Mouse (Mus musculus) bone marrow macrophage, adult 2 months (primary cell): ENCODE measurements around the gene Cpt2. TPM values are rescaled to one million over a fixed set of nuclear protein-coding genes. Genes with fewer than 3 reads are reported as not detected.

Experiments
- H3K27ac ChIP-seq: 2 replicates; pipeline ENCODE4 v1.5.1; 2012; ENCODE audit warnings: low read depth, low read length; ENCODE audit not compliant: insufficient read depth
- H3K4me1 ChIP-seq: 2 replicates; pipeline ENCODE4 v1.6.1; 2012; ENCODE audit warnings: low read length; ENCODE audit not compliant: control insufficient read depth, insufficient read depth
- H3K4me3 ChIP-seq: 2 replicates; pipeline ENCODE4 v1.5.1; 2012; ENCODE audit warnings: mild to moderate bottlenecking, low read length, moderate library complexity; ENCODE audit not compliant: insufficient read depth
- CTCF ChIP-seq: IDR thresholded peaks from 2 replicates; pipeline ENCODE4 v1.5.1; 2012; ENCODE audit warnings: low read depth, mild to moderate bottlenecking, low read length, moderate library complexity
- POLR2A ChIP-seq: IDR thresholded peaks from 2 replicates; pipeline ENCODE4 v1.6.1; 2012; ENCODE audit warnings: mild to moderate bottlenecking, low read depth, low read length, borderline replicate concordance
- polyA plus RNA-seq: library from polyadenylated mRNA; stranded (reverse); fragments of >200 nt; gene quantifications from 2 replicates; pipeline ENCODE4 v1.2.4, GENCODE M21; 2012; ENCODE audit not compliant: missing spikeins, insufficient read depth, insufficient read length

Cpt2 gene
- 19.8 and 27.6 TPM in 2 replicates for polyA plus RNA-seq

DNA sequence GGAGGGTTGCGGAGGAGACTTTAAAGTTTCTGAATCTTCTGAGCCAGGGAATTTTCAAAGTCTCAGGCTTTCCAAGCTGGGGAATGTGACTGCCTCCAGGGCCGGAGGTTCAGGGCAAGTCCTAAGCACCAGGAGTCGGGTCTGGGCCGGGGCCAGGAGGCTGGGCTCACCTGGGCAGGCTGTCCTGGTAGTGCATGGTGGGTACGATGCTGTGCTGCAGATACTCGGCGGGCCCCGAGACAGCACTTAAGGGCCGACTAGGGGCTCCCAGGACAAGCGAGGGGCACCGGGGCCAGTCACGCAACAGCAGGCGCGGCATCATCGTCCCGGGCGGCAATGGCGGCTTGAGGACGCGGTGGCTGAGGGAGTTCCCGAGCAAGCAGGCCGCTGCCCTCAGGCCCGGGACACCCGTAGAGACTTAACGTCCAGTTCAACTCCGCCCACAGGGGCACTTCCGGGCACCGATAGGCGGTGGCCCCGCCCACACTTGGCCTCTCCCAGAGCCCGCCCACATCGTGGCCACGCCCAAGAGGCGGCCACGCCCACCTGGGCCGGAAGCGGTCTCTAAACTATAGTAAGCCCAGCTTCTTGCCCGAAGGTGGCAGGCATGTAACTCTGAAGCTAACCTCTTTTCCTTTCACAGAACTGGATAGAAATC lies at the start of gene Cpt2:
TSS of gene Cpt2 (minus strand) at position 466 of the 658 bp plus-strand sequence.
- Histone ChIP-seq H3K4me1 (peaks cover 27% of the 10 kb centered on the region), H3K4me3 (peak within 1 kb of the TSS; percentile 94), H3K27ac (peak within 1 kb of the TSS; percentile 38)
- no peak for TF ChIP-seq CTCF
- TF ChIP-seq POLR2A, result no peak

DNA sequence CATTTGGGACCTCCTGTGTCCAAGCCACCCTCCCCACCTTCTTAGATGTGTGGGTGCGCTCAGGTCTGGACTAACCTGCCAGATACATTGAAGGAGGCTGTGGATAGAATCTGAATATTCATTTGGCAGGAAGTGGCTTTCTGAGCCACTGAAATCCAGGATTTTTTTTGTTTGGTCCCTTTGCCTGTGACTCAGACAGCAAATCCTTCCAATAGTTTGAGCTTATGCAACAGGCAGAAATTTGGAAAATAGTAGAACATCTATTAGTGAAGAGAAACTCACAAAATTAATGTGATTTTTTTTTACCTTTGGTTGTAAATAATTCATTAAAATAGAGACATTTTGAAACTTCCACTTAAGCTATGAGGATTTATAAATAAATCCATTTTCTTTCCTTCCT lies 47.8 kb upstream of the Cpt2 start:
- no peak overlapping the region for H3K4me3 ChIP-seq
- no peak overlapping the region for H3K27ac ChIP-seq
- TF ChIP-seq POLR2A, result no peak
- TF ChIP-seq CTCF, result no peak
- peaks cover 14% of the 10 kb centered on the region for H3K4me1 ChIP-seq

DNA sequence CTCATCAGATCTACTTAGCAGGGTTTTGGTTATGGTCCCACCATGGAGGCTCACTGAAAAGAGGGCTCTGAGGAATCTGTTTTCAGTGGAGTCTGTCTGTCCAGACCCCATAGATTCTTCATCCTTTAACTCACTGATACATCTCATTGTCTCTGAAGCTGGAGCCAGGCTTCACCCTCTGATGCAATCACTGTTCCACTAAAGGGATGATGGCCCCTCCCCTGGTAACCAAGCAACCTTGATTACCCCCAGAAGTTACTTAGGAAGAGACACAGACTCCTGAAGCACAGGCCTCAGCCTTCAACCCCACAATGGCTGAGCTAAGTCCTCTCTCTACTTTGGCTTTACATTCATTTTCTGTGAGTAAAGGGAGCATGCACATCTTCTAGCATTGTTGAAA lies 46.4 kb upstream of the Cpt2 start:
- H3K4me3 ChIP-seq, result no peak overlapping the region
- TF ChIP-seq POLR2A (no peak), CTCF (no peak)
- H3K4me1 ChIP-seq, result peaks cover 17% of the 10 kb centered on the region
- H3K27ac ChIP-seq, result no peak overlapping the region

DNA sequence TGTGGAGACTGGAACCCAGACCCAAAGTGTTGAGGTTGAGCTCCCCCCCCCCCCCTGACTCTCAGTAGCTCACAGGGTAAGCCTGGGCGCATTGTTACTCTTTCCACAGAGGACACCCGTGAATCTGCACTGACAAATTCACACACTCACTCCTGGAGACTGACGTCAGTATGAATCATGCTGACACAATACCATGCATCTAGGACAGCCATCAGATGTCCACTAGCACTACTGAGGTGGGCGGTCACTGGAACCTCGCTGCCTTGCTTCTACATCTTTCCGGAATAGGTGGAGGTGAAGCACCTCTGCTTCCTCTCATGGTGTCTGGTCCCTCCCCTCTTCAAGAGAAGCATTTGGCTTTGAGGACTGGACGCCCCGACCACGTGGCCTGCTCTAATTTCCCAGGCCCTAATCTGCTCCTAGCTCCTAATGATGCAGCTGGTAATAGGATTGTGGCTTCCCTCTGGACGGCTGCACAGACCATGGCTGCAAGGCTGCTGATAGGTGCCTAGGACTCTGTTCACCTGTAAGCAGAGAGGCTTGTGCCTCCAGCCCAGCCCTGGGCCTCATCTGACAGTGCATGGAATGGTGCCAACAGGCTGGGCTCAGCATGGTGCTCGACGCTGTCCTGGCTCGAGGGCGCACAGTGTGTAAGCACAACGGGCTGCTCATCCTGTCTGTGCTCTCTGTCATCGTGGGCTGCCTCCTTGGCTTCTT lies 44.7 kb upstream of the Cpt2 start, which contains the start of gene Slc1a7:
TSS of gene Slc1a7 (plus strand) at position 367 of the 717 bp plus-strand sequence.
- H3K27ac ChIP-seq, result no peak within 1 kb of the TSS
- H3K4me3 ChIP-seq, result no peak within 1 kb of the TSS
- TF ChIP-seq CTCF, result no peak
- no peak for TF ChIP-seq POLR2A
- H3K4me1 ChIP-seq, result peaks cover 17% of the 10 kb centered on the region

- no peak for TF ChIP-seq POLR2A
- Histone ChIP-seq H3K4me1 (peaks cover 17% of the 10 kb centered on the region), H3K4me3 (no peak overlapping the region), H3K27ac (no peak overlapping the region)
Observed at GRCm38 (mm10) chr4:107966416-107967109, 43.2 kb upstream of the Cpt2 start.

- H3K4me1 ChIP-seq, result peaks cover 15% of the 10 kb centered on the region
- H3K4me3 ChIP-seq, result no peak overlapping the region
- TF ChIP-seq POLR2A, result no peak
- no peak for TF ChIP-seq CTCF
- no peak overlapping the region for H3K27ac ChIP-seq
Observed at GRCm38 (mm10) chr4:107962792-107963191, 39.4 kb upstream of the Cpt2 start.

- Histone ChIP-seq H3K27ac (no peak overlapping the region), H3K4me1 (peaks cover 13% of the 10 kb centered on the region), H3K4me3 (no peak overlapping the region)
- no peak for TF ChIP-seq CTCF
- no peak for TF ChIP-seq POLR2A
Observed at GRCm38 (mm10) chr4:107962044-107962732, 38.8 kb upstream of the Cpt2 start.

DNA sequence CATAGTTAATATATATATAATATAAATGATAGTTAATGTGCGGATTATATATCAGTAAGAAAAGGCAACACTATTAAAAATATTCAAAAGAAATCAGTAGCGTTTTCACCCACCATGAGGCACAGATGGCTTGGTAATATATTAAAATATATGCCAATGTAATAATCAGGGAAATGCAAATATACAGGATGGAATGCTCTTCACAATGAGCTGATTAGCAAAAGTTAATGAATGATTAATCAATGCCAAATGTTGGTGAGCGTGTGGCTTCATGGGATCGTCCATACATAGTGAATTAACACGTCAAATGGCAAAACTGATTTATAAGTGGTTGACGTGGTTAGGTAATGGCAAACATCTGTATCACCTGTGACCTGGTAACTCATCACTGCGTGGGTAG lies 35.1 kb upstream of the Cpt2 start:
- H3K4me3 ChIP-seq, result no peak overlapping the region
- H3K27ac ChIP-seq, result no peak overlapping the region
- no peak for TF ChIP-seq POLR2A
- no peak for TF ChIP-seq CTCF
- H3K4me1 ChIP-seq, result no peaks in the 10 kb centered on the region

DNA sequence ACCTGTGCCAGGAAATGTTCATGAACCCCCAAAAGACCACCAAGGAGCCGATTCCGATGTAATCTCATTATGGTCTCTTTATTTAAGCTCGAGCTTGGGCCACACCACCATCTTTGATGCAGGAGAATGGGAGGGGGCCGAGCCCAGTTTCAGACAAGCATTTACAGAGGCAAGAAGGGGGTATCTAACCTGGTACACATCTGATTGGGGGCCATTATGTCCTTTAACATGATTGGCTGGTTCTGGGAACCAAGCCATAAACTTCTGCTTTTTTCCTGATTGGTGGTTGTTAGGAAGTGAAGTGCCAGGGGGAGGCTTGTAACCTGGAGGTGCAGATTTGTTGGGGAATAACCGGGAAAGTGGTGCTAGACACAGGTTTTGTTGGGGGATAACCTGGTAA lies 32.3 kb upstream of the Cpt2 start:
- no peak for TF ChIP-seq CTCF
- TF ChIP-seq POLR2A, result no peak
- no peak overlapping the region for H3K27ac ChIP-seq
- H3K4me1 ChIP-seq, result no peaks in the 10 kb centered on the region
- no peak overlapping the region for H3K4me3 ChIP-seq
